Mouse (Mus musculus) forebrain, embryonic 10.5 days (tissue): ENCODE results near the gene Tbc1d30. TPM values are rescaled to one million over a fixed set of nuclear protein-coding genes. Genes with fewer than 3 reads are reported as not detected.
A peak's percentile ranks its signal among the peaks of the same experiment; 100 is the strongest.
"Not testable (repeated sequence)": the region's sequence is repeated elsewhere in the genome, so short reads cannot be mapped to it uniquely, and the experiment has no call there.

Source experiments
- DNase-seq: peaks from one replicate; pipeline ENCODE4 v3.0.0-alpha.2; 2017; ENCODE audit warnings: low spot score; ENCODE audit errors: extremely low spot score
- H3K27ac ChIP-seq: fragments of 300-500 bp; sonication (generic); 2 replicates; pipeline ENCODE4 v1.5.1; 2016; ENCODE audit warnings: mild to moderate bottlenecking
- H3K27me3 ChIP-seq: fragments of 300-500 bp; sonication (generic); 2 replicates; pipeline ENCODE4 v1.6.1; 2016; ENCODE audit warnings: mild to moderate bottlenecking; ENCODE audit not compliant: poor library complexity, severe bottlenecking
- H3K36me3 ChIP-seq: fragments of 300-500 bp; sonication (generic); replicated peaks from 2 replicates; pipeline ENCODE4 v1.6.1; 2016; ENCODE audit warnings: mild to moderate bottlenecking, moderate library complexity
- H3K4me1 ChIP-seq: fragments of 300-500 bp; sonication (generic); 2 replicates; pipeline ENCODE4 v1.6.1; 2016
- H3K4me3 ChIP-seq: fragments of 300-500 bp; sonication (generic); 2 replicates; pipeline ENCODE4 v1.5.1; 2016; ENCODE audit warnings: mild to moderate bottlenecking, moderate library complexity
- H3K9me3 ChIP-seq: fragments of 300-500 bp; sonication (generic); 2 replicates; pipeline ENCODE4 v1.6.1; 2016; ENCODE audit warnings: mild to moderate bottlenecking, moderate library complexity
- WGBS: fragments of 180-500 bp; shearing (Covaris S2); methylation state at CpG from one replicate; pipeline ENCODE4 v1.1.7; 2016; 5-methylcytosine and 5-hydroxymethylcytosine counted together
- polyA plus RNA-seq: library from polyadenylated mRNA; unstranded; fragments of >200 nt; fragmentation: Nextera tagmentation; extraction: Ambion mirVana; gene quantifications from 2 replicates; pipeline ENCODE4 v1.2.1, GENCODE M21; 2016

Gene Tbc1d30
- polyA plus RNA-seq, 1 experiment from 2014 or later = 1.5 TPM

- H3K4me1 ChIP-seq = peaks cover 35% of the 10 kb centered on the region
- peaks cover 15% of the 10 kb centered on the region; the same call in 1 of the 2 replicates for H3K9me3 ChIP-seq
- H3K36me3 ChIP-seq = no peaks in the 10 kb centered on the region
- no peak overlapping the region for H3K27ac ChIP-seq
- H3K4me3 ChIP-seq = peak overlapping the region; percentile 68
- DNase-seq = no peak
- WGBS = 39% methylated on average over 15 of the region's 15 CpGs
- H3K27me3 ChIP-seq = peaks cover 57% of the 10 kb centered on the region
Observed at GRCm38 (mm10) chr10:121351692-121352290, 713 bp upstream of the Tbc1d30 start.

- H3K4me3 ChIP-seq = peak overlapping the region; percentile 68
- peaks cover 38% of the 10 kb centered on the region for H3K4me1 ChIP-seq
- DNase-seq = peak; percentile 69
- H3K9me3 ChIP-seq = peaks cover 15% of the 10 kb centered on the region; the same call in 1 of the 2 replicates
- peak overlapping the region; percentile 71 for H3K27ac ChIP-seq
- under 1% methylated on average over 35 of the region's 35 CpGs for WGBS
- peaks cover 57% of the 10 kb centered on the region for H3K27me3 ChIP-seq
- H3K36me3 ChIP-seq = no peaks in the 10 kb centered on the region
Observed at GRCm38 (mm10) chr10:121350357-121351065, 567 bp downstream of the Tbc1d30 start.

- Histone ChIP-seq H3K36me3 (no peaks in the 10 kb centered on the region), H3K4me1 (peaks cover 38% of the 10 kb centered on the region), H3K27me3 (peaks cover 57% of the 10 kb centered on the region), H3K4me3 (no peak overlapping the region), H3K27ac (0 out of 2 replicates have a peak overlapping the region, but pooled peaks have one; percentile 8), H3K9me3 (peaks cover 9% of the 10 kb centered on the region; the same call in 1 of the 2 replicates)
- 56% methylated on average over 5 of the region's 5 CpGs for WGBS
- no peak for DNase-seq
Observed at GRCm38 (mm10) chr10:121349244-121349643, 1.8 kb downstream of the Tbc1d30 start.

- WGBS = 81% methylated on average over 6 of the region's 6 CpGs
- H3K4me3 ChIP-seq = no peak overlapping the region
- peaks cover 25% of the 10 kb centered on the region for H3K4me1 ChIP-seq
- H3K27ac ChIP-seq = no peak overlapping the region
- no peaks in the 10 kb centered on the region for H3K36me3 ChIP-seq
- no peaks in the 10 kb centered on the region for H3K9me3 ChIP-seq
- DNase-seq = no peak
- H3K27me3 ChIP-seq = peaks cover 15% of the 10 kb centered on the region
Observed at GRCm38 (mm10) chr10:121343867-121344266, 7.2 kb downstream of the Tbc1d30 start.

- no peak for DNase-seq
- H3K4me3 ChIP-seq = no peak overlapping the region
- H3K36me3 ChIP-seq = no peaks in the 10 kb centered on the region
- H3K27ac ChIP-seq = no peak overlapping the region
- WGBS = 94% methylated on average over 10 of the region's 10 CpGs
- peaks cover 24% of the 10 kb centered on the region for H3K4me1 ChIP-seq
- peaks cover 4% of the 10 kb centered on the region; the same call in 1 of the 2 replicates for H3K27me3 ChIP-seq
- H3K9me3 ChIP-seq = peaks cover 3% of the 10 kb centered on the region; the same call in 1 of the 2 replicates
Observed at GRCm38 (mm10) chr10:121342260-121342659, 8.8 kb downstream of the Tbc1d30 start.

GRCm38 (mm10) chr10:121340754-121341593, 10.1 kb downstream of the Tbc1d30 start:
- Histone ChIP-seq H3K4me1 (peaks cover 18% of the 10 kb centered on the region), H3K36me3 (no peaks in the 10 kb centered on the region), H3K27me3 (no peaks in the 10 kb centered on the region), H3K9me3 (peaks cover 13% of the 10 kb centered on the region; the same call in 1 of the 2 replicates), H3K27ac (peak overlapping the region; percentile 76), H3K4me3 (no peak overlapping the region; the same call in 1 of the 2 replicates)
- WGBS = 61% methylated on average over 11 of the region's 11 CpGs
- peak; percentile 49 for DNase-seq

- peaks cover 18% of the 10 kb centered on the region for H3K4me1 ChIP-seq
- H3K4me3 ChIP-seq, H3K36me3 ChIP-seq, H3K27me3 ChIP-seq, DNase-seq, H3K27ac ChIP-seq: not testable (repeated sequence)
- 76% methylated on average over 14 of the region's 14 CpGs for WGBS
- H3K9me3 ChIP-seq = peaks cover 23% of the 10 kb centered on the region; the same call in 1 of the 2 replicates
Observed at GRCm38 (mm10) chr10:121336536-121336935, 14.5 kb downstream of the Tbc1d30 start.

GRCm38 (mm10) chr10:121334576-121334975, 16.5 kb downstream of the Tbc1d30 start:
- Histone ChIP-seq H3K27me3 (peaks cover 7% of the 10 kb centered on the region; the same call in 1 of the 2 replicates), H3K27ac (no peak overlapping the region), H3K9me3 (peaks cover 23% of the 10 kb centered on the region; the same call in 1 of the 2 replicates), H3K4me1 (no peaks in the 10 kb centered on the region), H3K36me3 (peaks cover 3% of the 10 kb centered on the region; the same call in 1 of the 2 replicates), H3K4me3 (no peak overlapping the region)
- DNase-seq = no peak
- WGBS = 78% methylated on average over 3 of the region's 3 CpGs

GRCm38 (mm10) chr10:121330940-121331339, 20.1 kb downstream of the Tbc1d30 start:
- H3K27ac ChIP-seq = no peak overlapping the region
- peaks cover 12% of the 10 kb centered on the region; the same call in 1 of the 2 replicates for H3K9me3 ChIP-seq
- H3K4me3 ChIP-seq = no peak overlapping the region
- peak; percentile 71 for DNase-seq
- WGBS = 13% methylated on average over 7 of the region's 7 CpGs
- peaks cover 7% of the 10 kb centered on the region; the same call in 1 of the 2 replicates for H3K27me3 ChIP-seq
- H3K36me3 ChIP-seq = peaks cover 3% of the 10 kb centered on the region; the same call in 1 of the 2 replicates
- no peaks in the 10 kb centered on the region for H3K4me1 ChIP-seq

GRCm38 (mm10) chr10:121329586-121329985, 21.5 kb downstream of the Tbc1d30 start:
- H3K27ac ChIP-seq = no peak overlapping the region
- H3K9me3 ChIP-seq = peaks cover 8% of the 10 kb centered on the region; the same call in 1 of the 2 replicates
- no peak overlapping the region for H3K4me3 ChIP-seq
- 0 out of 2 replicates have a peak, but pooled peaks cover 3% of the 10 kb centered on the region for H3K36me3 ChIP-seq
- peaks cover 7% of the 10 kb centered on the region; the same call in 1 of the 2 replicates for H3K27me3 ChIP-seq
- no peak for DNase-seq
- 77% methylated on average over 4 of the region's 4 CpGs for WGBS
- H3K4me1 ChIP-seq = no peaks in the 10 kb centered on the region

GRCm38 (mm10) chr10:121326167-121326566, 24.9 kb downstream of the Tbc1d30 start:
- DNase-seq = no peak
- Histone ChIP-seq H3K9me3 (peaks cover 3% of the 10 kb centered on the region; the same call in 1 of the 2 replicates), H3K4me1 (no peaks in the 10 kb centered on the region), H3K36me3 (no peaks in the 10 kb centered on the region), H3K4me3 (no peak overlapping the region), H3K27me3 (peaks cover 7% of the 10 kb centered on the region; the same call in 1 of the 2 replicates), H3K27ac (no peak overlapping the region)

- Histone ChIP-seq H3K4me3 (no peak overlapping the region), H3K27me3 (no peaks in the 10 kb centered on the region), H3K9me3 (peaks cover 3% of the 10 kb centered on the region; the same call in 1 of the 2 replicates), H3K27ac (no peak overlapping the region), H3K36me3 (no peaks in the 10 kb centered on the region), H3K4me1 (no peaks in the 10 kb centered on the region)
- 93% methylated on average over 7 of the region's 7 CpGs for WGBS
- DNase-seq = no peak
Observed at GRCm38 (mm10) chr10:121323493-121323892, 27.6 kb downstream of the Tbc1d30 start.
